Mouse (Mus musculus) left cerebral cortex, adult 2 months (tissue): ENCODE data around the gene Olfr763. TPM values are rescaled to one million over a fixed set of nuclear protein-coding genes. Genes with fewer than 3 reads are reported as not detected.
A peak's percentile ranks its signal among the peaks of the same experiment; 100 is the strongest.
"Not testable (repeated sequence)": the region's sequence is repeated elsewhere in the genome, so short reads cannot be mapped to it uniquely, and the experiment has no call there.

Experiments
- DNase-seq, 2 experiments: peaks; one replicate each; pipeline ENCODE4 v3.0.0; 2021 to 2022; ENCODE audit warnings: low spot score in 2 of 2, mixed read lengths in 1 of 2; ENCODE audit errors: extremely low spot score in 1 of 2
- H3K27ac ChIP-seq: fragments of 200-600 bp; 2 replicates; pipeline ENCODE4 v1.8.1; 2022
- H3K4me3 ChIP-seq: fragments of 200-600 bp; 2 replicates; pipeline ENCODE4 v1.8.1; 2022
- CTCF ChIP-seq: fragments of 200-600 bp; IDR thresholded peaks from 2 replicates; pipeline ENCODE4 v1.8.1; 2022; ENCODE audit warnings: antibody characterized with exemption, mild to moderate bottlenecking, moderate library complexity
- intact Hi-C: fragments of 180-260 bp; cut with DNase I; formaldehyde crosslinking; loops from one replicate; pipeline ENCODE4 v1.15.1; 2025
- total RNA-seq, 2 experiments: library from RNA; stranded (reverse); gene quantifications; 2 replicates each; pipeline ENCODE4 v1.2.3; 2021

The Olfr763 gene
- total RNA-seq, 2 experiments from 2014 or later: not detected

- no peak for DNase-seq
- no peak for TF ChIP-seq CTCF
- intact Hi-C loops: no loop called here
- Histone ChIP-seq H3K27ac (no peak overlapping the region), H3K4me3 (no peak overlapping the region)
Measured at GRCm38 (mm10) chr10:128990994-128991393, 19.6 kb upstream of the Olfr763 start.

- no peak for TF ChIP-seq CTCF
- Histone ChIP-seq H3K4me3 (no peak overlapping the region), H3K27ac (no peak overlapping the region)
- DNase-seq: no peak
- intact Hi-C loops: no loop called here
Measured at GRCm38 (mm10) chr10:128995796-128996195, 14.8 kb upstream of the Olfr763 start.

GRCm38 (mm10) chr10:128996523-128997040 lies 14.0 kb upstream of the Olfr763 start:
- intact Hi-C loops: no loop called here
- TF ChIP-seq CTCF: no peak
- Histone ChIP-seq H3K4me3 (no peak overlapping the region), H3K27ac (no peak overlapping the region)
- DNase-seq: no peak

- TF ChIP-seq CTCF: no peak
- H3K4me3 ChIP-seq: no peak overlapping the region
- intact Hi-C loops: no loop called here
- H3K27ac ChIP-seq: no peak overlapping the region
- DNase-seq: no peak
Measured at GRCm38 (mm10) chr10:129004032-129004920, 6.3 kb upstream of the Olfr763 start.

GRCm38 (mm10) chr10:129011511-129011910 lies 920 bp downstream of the Olfr763 start:
- not testable (repeated sequence) for H3K4me3 ChIP-seq

GRCm38 (mm10) chr10:129014477-129014876 lies 3.9 kb downstream of the Olfr763 start:
- Histone ChIP-seq H3K27ac (no peak overlapping the region), H3K4me3 (no peak overlapping the region)
- TF ChIP-seq CTCF: no peak
- no peak for DNase-seq
- intact Hi-C loops: no loop called here

More at GRCm38 (mm10) chr10:129011511-129011910, 920 bp downstream of the Olfr763 start:
- intact Hi-C loops, H3K27ac ChIP-seq, DNase-seq: not testable (repeated sequence)

- intact Hi-C loops: no loop called here
- no peak overlapping the region for H3K27ac ChIP-seq
- peak; percentile 1; the same call in 1 of the 2 replicates for TF ChIP-seq CTCF
- DNase-seq: no peak
- no peak overlapping the region for H3K4me3 ChIP-seq
Measured at GRCm38 (mm10) chr10:129023319-129023718, 12.7 kb downstream of the Olfr763 start.

GRCm38 (mm10) chr10:129026018-129026662 lies 15.5 kb downstream of the Olfr763 start:
- Histone ChIP-seq H3K4me3 (no peak overlapping the region), H3K27ac (no peak overlapping the region)
- intact Hi-C loops: loop anchor here (1.0 kb wide), 1 partner anchor 1065 kb away; no protein-coding TSS in a partner anchor
- DNase-seq: peak; percentile 35 to 39
- TF ChIP-seq CTCF: peak; percentile 85

- intact Hi-C loops: no loop called here
- no peak for TF ChIP-seq CTCF
- Histone ChIP-seq H3K4me3 (no peak overlapping the region), H3K27ac (no peak overlapping the region)
- no peak for DNase-seq
Measured at GRCm38 (mm10) chr10:129028343-129028742, 17.8 kb downstream of the Olfr763 start.

- TF ChIP-seq CTCF: no peak
Measured at GRCm38 (mm10) chr10:129039796-129040195, 29.2 kb downstream of the Olfr763 start, which contains the start of gene Olfr764-ps1. TSS of gene Olfr764-ps1 (minus strand) at chr10:129039896.

GRCm38 (mm10) chr10:129049898-129050297 lies 39.3 kb downstream of the Olfr763 start, which contains the start of gene Olfr765:
TSS of gene Olfr765 (minus strand) at chr10:129049998.
- H3K4me3 ChIP-seq, DNase-seq, H3K27ac ChIP-seq, intact Hi-C loops: not testable (repeated sequence)

More at GRCm38 (mm10) chr10:129039796-129040195, 29.2 kb downstream of the Olfr763 start, which contains the start of gene Olfr764-ps1:
- Histone ChIP-seq H3K4me3 (no peak within 1 kb of the TSS), H3K27ac (no peak within 1 kb of the TSS)
- DNase-seq: no peak
- intact Hi-C loops: no loop called here

Other genes starting within 250 kb of the Olfr763 start
- under 1 TPM; 0.48 to 0.63 TPM for gene Mmp19, start 219.9 kb upstream of the Olfr763 start, total RNA-seq
- gene Dnajc14, start 206.7 kb upstream of the Olfr763 start, total RNA-seq: 10 to 100 TPM; 62.3 TPM
- gene Tmem198b, start 206.4 kb upstream of the Olfr763 start, total RNA-seq: 10 to 100 TPM in 1 of 2 experiments, 1 to 10 TPM in 1; 7.9 to 10.3 TPM
- 10 to 100 TPM; 33.0 to 33.6 TPM for gene Sarnp, start 193.5 kb upstream of the Olfr763 start, total RNA-seq
- 1 to 10 TPM; 7.9 to 9.0 TPM for gene Ormdl2, start 189.1 kb upstream of the Olfr763 start, total RNA-seq
- 10 to 100 TPM; 13.1 to 15.3 TPM for gene Gdf11, start 119.1 kb upstream of the Olfr763 start, total RNA-seq
- gene Cd63, start 109.8 kb upstream of the Olfr763 start, total RNA-seq: 10 to 100 TPM; 63.7 to 73.3 TPM
- 1 to 10 TPM; 6.5 to 7.4 TPM for gene Rdh5, start 87.9 kb upstream of the Olfr763 start, total RNA-seq
- gene Bloc1s1, start 86.8 kb upstream of the Olfr763 start, total RNA-seq: 10 to 100 TPM; 78.8 to 80.8 TPM
- 10 to 100 TPM; 13.2 to 16.3 TPM for gene Itga7, start 77.0 kb upstream of the Olfr763 start, total RNA-seq
- gene Mettl7b, start 49.8 kb upstream of the Olfr763 start, total RNA-seq: not detected
- not detected for gene Olfr9, start 21.4 kb upstream of the Olfr763 start, total RNA-seq
- gene Olfr764-ps1, start 29.1 kb downstream of the Olfr763 start, total RNA-seq: not detected
- gene Olfr765, start 39.2 kb downstream of the Olfr763 start, total RNA-seq: not detected
- not detected for gene Olfr766-ps1, start 58.2 kb downstream of the Olfr763 start, total RNA-seq
- not detected for gene Olfr767, start 72.1 kb downstream of the Olfr763 start, total RNA-seq
- gene Olfr768, start 88.6 kb downstream of the Olfr763 start, total RNA-seq: not detected
- gene Olfr769, start 107.1 kb downstream of the Olfr763 start, total RNA-seq: not detected
- gene Olfr770, start 128.2 kb downstream of the Olfr763 start, total RNA-seq: not detected
- gene Olfr771, start 154.0 kb downstream of the Olfr763 start, total RNA-seq: not detected
- not detected for gene Olfr772, start 167.1 kb downstream of the Olfr763 start, total RNA-seq
- gene Olfr773, start 176.6 kb downstream of the Olfr763 start, total RNA-seq: not detected
- gene Olfr774, start 225.4 kb downstream of the Olfr763 start, total RNA-seq: not detected
- under 1 TPM; 0.09 to 0.16 TPM for gene Olfr775, start 237.6 kb downstream of the Olfr763 start, total RNA-seq
- not detected for gene Olfr776, start 248.3 kb downstream of the Olfr763 start, total RNA-seq